Comparison of ENCODE assay signal across 33 mouse cellular contexts in genomic region chr7:133762696-133763095, GRCm38 (mm10). TPM values are rescaled to one million over a fixed set of nuclear protein-coding genes. Genes with fewer than 3 reads are reported as not detected.
DNase-seq lines count a peak whose midpoint lies in the region; ATAC-seq and TF ChIP-seq lines count a peak whose summit lies in the region.
"Had no signal": no experiment of that assay in that cellular context is flagged by ENCODE, and none has a peak within 500 bp of the region (broad histone marks: within the 10 kb centered on the region; RNA-seq: fewer than 3 reads in every experiment).

No protein-coding gene starts in this region.

- peaks cover 6% of the 10 kb centered on the region; the same call in 1 of the 2 replicates for H3K9me3 ChIP-seq in forebrain, embryonic 10.5 days
- H3K9me3 ChIP-seq in forebrain, embryonic 12.5 days: 0 out of 2 replicates have a peak, but pooled peaks cover 3% of the 10 kb centered on the region
- no peaks in the 10 kb centered on the region for H3K9me3 ChIP-seq in intestine, embryonic 16.5 days (ENCODE audit: control insufficient read depth, low read length)
- H3K9me3 ChIP-seq in intestine, postnatal 0 days (ENCODE audit: control insufficient read depth): no peaks in the 10 kb centered on the region
- no peaks in the 10 kb centered on the region; the same call in 1 of the 2 replicates for H3K9me3 ChIP-seq in midbrain, embryonic 10.5 days (replicated peaks)
- H3K9me3 ChIP-seq in midbrain, embryonic 16.5 days (replicated peaks; ENCODE audit: control insufficient read depth, low read length, poor library complexity, severe bottlenecking): no peaks in the 10 kb centered on the region
- H3K9me3 ChIP-seq in stomach, embryonic 16.5 days (replicated peaks; ENCODE audit: control insufficient read depth, low read length): 0 out of 2 replicates have a peak, but pooled peaks cover 3% of the 10 kb centered on the region
- H3K9me3 ChIP-seq: embryonic facial prominence, embryonic 13.5 days; G1E; heart, embryonic 15.5 days; hindbrain, embryonic 10.5 days; hindbrain, embryonic 13.5 days had no signal

- H3K9ac ChIP-seq in forebrain, embryonic 12.5 days: no peak overlapping the region
- no peak overlapping the region for H3K9ac ChIP-seq in intestine, embryonic 16.5 days (ENCODE audit: low read depth, low read length)
- no peak overlapping the region for H3K9ac ChIP-seq in intestine, postnatal 0 days (ENCODE audit: low read depth, low read length)
- H3K9ac ChIP-seq in midbrain, embryonic 16.5 days (ENCODE audit: low read depth, low read length): no peak overlapping the region
- H3K9ac ChIP-seq in stomach, embryonic 16.5 days (ENCODE audit: low read length): no peak overlapping the region
- H3K9ac ChIP-seq: embryonic facial prominence, embryonic 13.5 days; forebrain, postnatal 0 days; heart, embryonic 12.5 days; heart, embryonic 15.5 days; hindbrain, embryonic 13.5 days had no signal

- no peak overlapping the region for H3K4me3 ChIP-seq in forebrain, embryonic 10.5 days
- H3K4me3 ChIP-seq in forebrain, embryonic 12.5 days (replicated peaks): no peak overlapping the region
- H3K4me3 ChIP-seq in intestine, embryonic 16.5 days (ENCODE audit: low read length): no peak overlapping the region
- no peak overlapping the region for H3K4me3 ChIP-seq in intestine, postnatal 0 days (ENCODE audit: low read depth, low read length)
- no peak overlapping the region for H3K4me3 ChIP-seq in midbrain, embryonic 10.5 days
- H3K4me3 ChIP-seq in midbrain, embryonic 16.5 days (ENCODE audit: low read depth, low read length): no peak overlapping the region
- H3K4me3 ChIP-seq in stomach, embryonic 16.5 days (replicated peaks; ENCODE audit: low read length): no peak overlapping the region
- H3K4me3 ChIP-seq: embryonic facial prominence, embryonic 10.5 days; embryonic facial prominence, embryonic 13.5 days; erythroblast, embryonic 14.5 days; heart, embryonic 12.5 days; heart, embryonic 15.5 days; hindbrain, embryonic 10.5 days; hindbrain, embryonic 13.5 days had no signal

- no peak for ATAC-seq in forebrain, embryonic 12.5 days (ENCODE audit: low FRiP score)
- ATAC-seq in intestine, embryonic 16.5 days: no peak
- no peak for ATAC-seq in intestine, postnatal 0 days
- no peak for ATAC-seq in midbrain, embryonic 16.5 days
- ATAC-seq in stomach, embryonic 16.5 days (ENCODE audit: insufficient read depth, low FRiP score): no peak; the same call in 1 of the 2 replicates
- ATAC-seq: forebrain, embryonic 14.5 days; forebrain, postnatal 0 days; hindbrain, embryonic 16.5 days had no signal

- no peak for TF ChIP-seq CTCF in intestine, postnatal 0 days (IDR thresholded peaks at IDR 0.05; ENCODE audit: low read depth)

- no peak overlapping the region for H3K4me2 ChIP-seq in forebrain, embryonic 12.5 days
- no peak overlapping the region for H3K4me2 ChIP-seq in intestine, embryonic 16.5 days (ENCODE audit: low read depth, low read length)
- H3K4me2 ChIP-seq in intestine, postnatal 0 days (replicated peaks; ENCODE audit: low read depth): no peak overlapping the region
- no peak overlapping the region for H3K4me2 ChIP-seq in midbrain, embryonic 16.5 days (ENCODE audit: low read length)
- no peak overlapping the region for H3K4me2 ChIP-seq in stomach, embryonic 16.5 days (ENCODE audit: low read depth, low read length)
- H3K4me2 ChIP-seq: embryonic facial prominence, embryonic 13.5 days; heart, embryonic 12.5 days; heart, embryonic 15.5 days; hindbrain, embryonic 13.5 days had no signal

- DNase-seq in forebrain, embryonic 10.5 days (ENCODE audit: extremely low spot score, low spot score): no peak
- DNase-seq in midbrain, embryonic 10.5 days (ENCODE audit: low spot score): no peak
- no peak for DNase-seq in layer of hippocampus, adult 18-20 months (ENCODE audit: low spot score in 2 of 2)
- DNase-seq: adrenal gland, adult 2 months; adrenal gland, postnatal 14 days; B cell, adult 2 months; cerebellum, adult 11-12 months; cerebellum, adult 8-10 months; cerebellum, postnatal 10 days; cerebellum, postnatal 36 days; embryo, embryonic 11 days; forebrain, postnatal 0 days; gastrocnemius, postnatal 25 days; heart, postnatal 10 days; heart, postnatal 36 days had no signal

- H3K36me3 ChIP-seq in forebrain, embryonic 10.5 days (replicated peaks): peaks cover 10% of the 10 kb centered on the region; the same call in 1 of the 2 replicates
- H3K36me3 ChIP-seq in forebrain, embryonic 12.5 days (replicated peaks): no peaks in the 10 kb centered on the region
- peaks cover 3% of the 10 kb centered on the region; the same call in 1 of the 2 replicates for H3K36me3 ChIP-seq in intestine, embryonic 16.5 days (ENCODE audit: control insufficient read depth, insufficient read depth, low read length)
- H3K36me3 ChIP-seq in intestine, postnatal 0 days (ENCODE audit: control insufficient read depth, insufficient read depth): no peaks in the 10 kb centered on the region
- H3K36me3 ChIP-seq in midbrain, embryonic 10.5 days: peaks cover 8% of the 10 kb centered on the region; the same call in 1 of the 2 replicates
- H3K36me3 ChIP-seq in midbrain, embryonic 16.5 days (ENCODE audit: control insufficient read depth, insufficient read depth, low read length): no peaks in the 10 kb centered on the region
- H3K36me3 ChIP-seq in stomach, embryonic 16.5 days (ENCODE audit: control insufficient read depth, insufficient read depth, low read length): no peaks in the 10 kb centered on the region
- H3K36me3 ChIP-seq: embryonic facial prominence, embryonic 10.5 days; embryonic facial prominence, embryonic 13.5 days; heart, embryonic 15.5 days; hindbrain, embryonic 10.5 days; hindbrain, embryonic 13.5 days had no signal

- 0 out of 2 replicates have a peak overlapping the region, but pooled peaks have one; percentile 40 for H3K27ac ChIP-seq in forebrain, embryonic 10.5 days
- H3K27ac ChIP-seq in forebrain, embryonic 12.5 days: no peak overlapping the region
- peak overlapping the region; percentile 7; the same call in 1 of the 2 replicates for H3K27ac ChIP-seq in intestine, embryonic 16.5 days (ENCODE audit: low read length)
- H3K27ac ChIP-seq in intestine, postnatal 0 days (ENCODE audit: low read depth, low read length): no peak overlapping the region
- peak overlapping the region; percentile 33; the same call in 1 of the 2 replicates for H3K27ac ChIP-seq in midbrain, embryonic 10.5 days (replicated peaks)
- no peak overlapping the region for H3K27ac ChIP-seq in midbrain, embryonic 16.5 days (ENCODE audit: low read length)
- peak overlapping the region; percentile 14; the same call in 1 of the 2 replicates for H3K27ac ChIP-seq in stomach, embryonic 16.5 days (ENCODE audit: low read length)
- H3K27ac ChIP-seq: embryonic facial prominence, embryonic 10.5 days; embryonic facial prominence, embryonic 13.5 days; heart, embryonic 15.5 days; hindbrain, embryonic 10.5 days; hindbrain, embryonic 13.5 days had no signal

- H3K4me1 ChIP-seq in forebrain, embryonic 10.5 days: peaks cover 48% of the 10 kb centered on the region
- H3K4me1 ChIP-seq in forebrain, embryonic 12.5 days: peaks cover 39% of the 10 kb centered on the region
- H3K4me1 ChIP-seq in intestine, embryonic 16.5 days (ENCODE audit: control insufficient read depth, insufficient read depth, low read length): peaks cover 12% of the 10 kb centered on the region
- H3K4me1 ChIP-seq in intestine, postnatal 0 days (replicated peaks; ENCODE audit: control insufficient read depth, insufficient read depth, low read length): peaks cover 3% of the 10 kb centered on the region; the same call in 1 of the 2 replicates
- peaks cover 43% of the 10 kb centered on the region for H3K4me1 ChIP-seq in midbrain, embryonic 10.5 days
- peaks cover 11% of the 10 kb centered on the region for H3K4me1 ChIP-seq in midbrain, embryonic 16.5 days (ENCODE audit: control insufficient read depth, insufficient read depth, low read length)
- peaks cover 8% of the 10 kb centered on the region; the same call in 1 of the 2 replicates for H3K4me1 ChIP-seq in stomach, embryonic 16.5 days (ENCODE audit: control insufficient read depth, insufficient read depth, low read length)

- no peaks in the 10 kb centered on the region for H3K27me3 ChIP-seq in forebrain, embryonic 10.5 days (ENCODE audit: poor library complexity, severe bottlenecking)
- H3K27me3 ChIP-seq in forebrain, embryonic 12.5 days: no peaks in the 10 kb centered on the region
- no peaks in the 10 kb centered on the region for H3K27me3 ChIP-seq in intestine, embryonic 16.5 days (replicated peaks; ENCODE audit: control insufficient read depth, insufficient read depth, low read length)
- no peaks in the 10 kb centered on the region for H3K27me3 ChIP-seq in intestine, postnatal 0 days (replicated peaks; ENCODE audit: control insufficient read depth, insufficient read depth, low read length)
- no peaks in the 10 kb centered on the region for H3K27me3 ChIP-seq in midbrain, embryonic 10.5 days (ENCODE audit: low read depth, poor library complexity, severe bottlenecking)
- no peaks in the 10 kb centered on the region for H3K27me3 ChIP-seq in midbrain, embryonic 16.5 days (ENCODE audit: control insufficient read depth, insufficient read depth, low read depth, low read length)
- no peaks in the 10 kb centered on the region for H3K27me3 ChIP-seq in stomach, embryonic 16.5 days (ENCODE audit: control insufficient read depth, insufficient read depth, low read length)
- H3K27me3 ChIP-seq: CH12.LX; embryonic facial prominence, embryonic 13.5 days; heart, embryonic 12.5 days; heart, embryonic 15.5 days; hindbrain, embryonic 13.5 days had no signal

- WGBS in forebrain, embryonic 10.5 days: 95% methylated on average over 6 of the region's 6 CpGs
- WGBS in forebrain, embryonic 12.5 days: 92% methylated on average over 6 of the region's 6 CpGs
- 70% methylated on average over 6 of the region's 6 CpGs for WGBS in intestine, embryonic 16.5 days
- 60% methylated on average over 6 of the region's 6 CpGs for WGBS in intestine, postnatal 0 days
- 92% methylated on average over 6 of the region's 6 CpGs for WGBS in midbrain, embryonic 10.5 days
- WGBS in midbrain, embryonic 16.5 days: 88% methylated on average over 6 of the region's 6 CpGs
- WGBS in stomach, embryonic 16.5 days: 75% methylated on average over 6 of the region's 6 CpGs

RNA-seq across cellular contexts. Expression of gene Fank1, which starts 14.0 kb away (rescaled TPM):
- 0.57 and 1.0 TPM in 2 replicates for polyA plus RNA-seq in forebrain, embryonic 10.5 days (2016; fragmentation: Nextera tagmentation; extraction: Ambion mirVana)
- 1.5 TPM in 2 replicates for polyA plus RNA-seq in forebrain, embryonic 12.5 days (2016; fragmentation: Nextera tagmentation; extraction: Ambion mirVana)
- polyA plus RNA-seq in intestine, embryonic 16.5 days (2015; fragmentation: Nextera tagmentation; extraction: Ambion mirVana): 0.54 and 0.56 TPM in 2 replicates
- polyA plus RNA-seq in intestine, postnatal 0 days (2015; fragmentation: Nextera tagmentation; extraction: Ambion mirVana): 0.17 and 0.42 TPM in 2 replicates
- 1.4 and 1.7 TPM in 2 replicates for polyA plus RNA-seq in midbrain, embryonic 10.5 days (2016; fragmentation: Nextera tagmentation; extraction: Ambion mirVana)
- 5.2 and 7.9 TPM in 2 replicates for polyA plus RNA-seq in midbrain, embryonic 16.5 days (2015; fragmentation: Nextera tagmentation; extraction: Ambion mirVana)
- 0.21 and 0.39 TPM in 2 replicates for polyA plus RNA-seq in stomach, embryonic 16.5 days (2015; fragmentation: Nextera tagmentation; extraction: Ambion mirVana)
- 1 to 10 TPM; 2.2 to 2.8 TPM for total RNA-seq in layer of hippocampus, adult 18-20 months (2021)
- total RNA-seq: G1E; gastrocnemius, adult 8-10 months; gastrocnemius, postnatal 25 days; granulocyte monocyte progenitor cell, adult 5-6 weeks; heart, postnatal 10 days; heart, postnatal 36 days had no signal
- polyA plus RNA-seq: erythroblast, embryonic 14.5 days; G1E; heart, embryonic 12.5 days had no signal

RNA-seq across cellular contexts. Expression of gene Dhx32, which starts 19.8 kb away (rescaled TPM):
- polyA plus RNA-seq in forebrain, embryonic 10.5 days (2016; fragmentation: Nextera tagmentation; extraction: Ambion mirVana): 79.9 and 85.4 TPM in 2 replicates
- polyA plus RNA-seq in forebrain, embryonic 12.5 days (2016; fragmentation: Nextera tagmentation; extraction: Ambion mirVana): 55.7 and 60.5 TPM in 2 replicates
- 89.5 and 93.9 TPM in 2 replicates for polyA plus RNA-seq in intestine, embryonic 16.5 days (2015; fragmentation: Nextera tagmentation; extraction: Ambion mirVana)
- polyA plus RNA-seq in intestine, postnatal 0 days (2015; fragmentation: Nextera tagmentation; extraction: Ambion mirVana): 43.8 and 50.2 TPM in 2 replicates
- polyA plus RNA-seq in midbrain, embryonic 10.5 days (2016; fragmentation: Nextera tagmentation; extraction: Ambion mirVana): 79.2 and 81.1 TPM in 2 replicates
- polyA plus RNA-seq in midbrain, embryonic 16.5 days (2015; fragmentation: Nextera tagmentation; extraction: Ambion mirVana): 43.2 and 46.3 TPM in 2 replicates
- 46.8 and 56.9 TPM in 2 replicates for polyA plus RNA-seq in stomach, embryonic 16.5 days (2015; fragmentation: Nextera tagmentation; extraction: Ambion mirVana)
- total RNA-seq in layer of hippocampus, adult 18-20 months (2021): 10 to 100 TPM; 35.4 to 36.5 TPM

RNA-seq across cellular contexts. Expression of gene Uros, which starts 52.8 kb away (rescaled TPM):
- polyA plus RNA-seq in forebrain, embryonic 10.5 days (2016; fragmentation: Nextera tagmentation; extraction: Ambion mirVana): 35.1 and 41.9 TPM in 2 replicates
- polyA plus RNA-seq in forebrain, embryonic 12.5 days (2016; fragmentation: Nextera tagmentation; extraction: Ambion mirVana): 39.2 and 40.3 TPM in 2 replicates
- polyA plus RNA-seq in intestine, embryonic 16.5 days (2015; fragmentation: Nextera tagmentation; extraction: Ambion mirVana): 33.5 and 37.2 TPM in 2 replicates
- 12.1 and 12.4 TPM in 2 replicates for polyA plus RNA-seq in intestine, postnatal 0 days (2015; fragmentation: Nextera tagmentation; extraction: Ambion mirVana)
- polyA plus RNA-seq in midbrain, embryonic 10.5 days (2016; fragmentation: Nextera tagmentation; extraction: Ambion mirVana): 37.2 and 38.7 TPM in 2 replicates
- polyA plus RNA-seq in midbrain, embryonic 16.5 days (2015; fragmentation: Nextera tagmentation; extraction: Ambion mirVana): 55.7 and 56.7 TPM in 2 replicates
- 32.1 and 36.4 TPM in 2 replicates for polyA plus RNA-seq in stomach, embryonic 16.5 days (2015; fragmentation: Nextera tagmentation; extraction: Ambion mirVana)
- 10 to 100 TPM; 18.4 to 19.1 TPM for total RNA-seq in layer of hippocampus, adult 18-20 months (2021)

RNA-seq across cellular contexts. Expression of gene Bccip, which starts 53.6 kb away (rescaled TPM):
- 215 and 222 TPM in 2 replicates for polyA plus RNA-seq in forebrain, embryonic 10.5 days (2016; fragmentation: Nextera tagmentation; extraction: Ambion mirVana)
- 160 and 161 TPM in 2 replicates for polyA plus RNA-seq in forebrain, embryonic 12.5 days (2016; fragmentation: Nextera tagmentation; extraction: Ambion mirVana)
- polyA plus RNA-seq in intestine, embryonic 16.5 days (2015; fragmentation: Nextera tagmentation; extraction: Ambion mirVana): 134 and 158 TPM in 2 replicates
- polyA plus RNA-seq in intestine, postnatal 0 days (2015; fragmentation: Nextera tagmentation; extraction: Ambion mirVana): 91.4 and 92.6 TPM in 2 replicates
- polyA plus RNA-seq in midbrain, embryonic 10.5 days (2016; fragmentation: Nextera tagmentation; extraction: Ambion mirVana): 167 and 188 TPM in 2 replicates
- 89.8 and 93.0 TPM in 2 replicates for polyA plus RNA-seq in midbrain, embryonic 16.5 days (2015; fragmentation: Nextera tagmentation; extraction: Ambion mirVana)
- 136 and 156 TPM in 2 replicates for polyA plus RNA-seq in stomach, embryonic 16.5 days (2015; fragmentation: Nextera tagmentation; extraction: Ambion mirVana)
- 10 to 100 TPM; 64.7 to 67.8 TPM for total RNA-seq in layer of hippocampus, adult 18-20 months (2021)

Comparison
In these comparisons a context has a peak if more than half of its experiments do, and no peak if none do; other contexts are left out.
1. H3K27ac ChIP-seq: peak in forebrain, embryonic 10.5 days (single experiment), intestine, embryonic 16.5 days (single experiment), midbrain, embryonic 10.5 days (single experiment) and stomach, embryonic 16.5 days (single experiment); none in forebrain, embryonic 12.5 days (single experiment), intestine, postnatal 0 days (single experiment) and midbrain, embryonic 16.5 days (single experiment).